Mouse (Mus musculus): ENCODE results near the gene Gm21149. TPM values are rescaled to one million over a fixed set of nuclear protein-coding genes. Genes with fewer than 3 reads are reported as not detected.
A peak's percentile ranks its signal among the peaks of the same experiment; 100 is the strongest.
"Not testable (repeated sequence)": the region's sequence is repeated elsewhere in the genome, so short reads cannot be mapped to it uniquely, and the experiment has no call there.

Gene Gm21149
- polyA plus RNA-seq, 1 experiment: not detected

GRCm38 (mm10) chr5:15507309-15507619, 30.9 kb upstream of the Gm21149 start:
- H3K27me3 ChIP-seq (ENCODE audit: control insufficient read depth, insufficient read depth, low read length): no peaks in the 10 kb centered on the region; the same call in 1 of the 2 replicates
- no peak overlapping the region for H3K27ac ChIP-seq (ENCODE audit: insufficient read depth, low read length)
- no peak for TF ChIP-seq POLR2A (IDR thresholded peaks at IDR 0.05; ENCODE audit: borderline replicate concordance, insufficient read depth, low read length)
- TF ChIP-seq CTCF (IDR thresholded peaks at IDR 0.05; ENCODE audit: borderline replicate concordance, insufficient read depth, low read depth, low read length): no peak
- no peaks in the 10 kb centered on the region for H3K4me1 ChIP-seq (ENCODE audit: control insufficient read depth, insufficient read depth, low read length)
- WGBS: 71% methylated on average over 3 of the region's 3 CpGs
- H3K4me3 ChIP-seq (replicated peaks; ENCODE audit: insufficient read depth, low read depth, low read length): no peak overlapping the region
- no peak for DNase-seq

- Histone ChIP-seq H3K4me3 (replicated peaks; ENCODE audit: insufficient read depth, low read depth, low read length) (no peak overlapping the region), H3K4me1 (ENCODE audit: control insufficient read depth, insufficient read depth, low read length) (no peaks in the 10 kb centered on the region), H3K27ac (ENCODE audit: insufficient read depth, low read length) (no peak overlapping the region), H3K27me3 (ENCODE audit: control insufficient read depth, insufficient read depth, low read length) (no peaks in the 10 kb centered on the region; the same call in 1 of the 2 replicates)
- TF ChIP-seq CTCF (IDR thresholded peaks at IDR 0.05; ENCODE audit: borderline replicate concordance, insufficient read depth, low read depth, low read length): peak; percentile 44; the same call in 1 of the 2 replicates
- no peak for TF ChIP-seq POLR2A (IDR thresholded peaks at IDR 0.05; ENCODE audit: borderline replicate concordance, insufficient read depth, low read length)
- WGBS: 52% methylated on average over 16 of the region's 16 CpGs
- no peak for DNase-seq
Observed at GRCm38 (mm10) chr5:15506575-15507308, 30.4 kb upstream of the Gm21149 start.

GRCm38 (mm10) chr5:15498774-15499400, 22.6 kb upstream of the Gm21149 start:
- H3K4me1 ChIP-seq (ENCODE audit: control insufficient read depth, insufficient read depth, low read length); H3K27ac ChIP-seq (ENCODE audit: insufficient read depth, low read length); H3K27me3 ChIP-seq (ENCODE audit: control insufficient read depth, insufficient read depth, low read length); H3K4me3 ChIP-seq (replicated peaks; ENCODE audit: insufficient read depth, low read depth, low read length): not testable (repeated sequence)
- 35% methylated on average over 5 of the region's 5 CpGs for WGBS
- DNase-seq: peak in 1 of 2 experiments; percentile 10

- not testable (repeated sequence) for DNase-seq; H3K4me3 ChIP-seq (replicated peaks; ENCODE audit: insufficient read depth, low read depth, low read length); H3K4me1 ChIP-seq (ENCODE audit: control insufficient read depth, insufficient read depth, low read length); H3K27ac ChIP-seq (ENCODE audit: insufficient read depth, low read length); H3K27me3 ChIP-seq (ENCODE audit: control insufficient read depth, insufficient read depth, low read length)
- WGBS: 67% methylated on average over 3 of the region's 3 CpGs
Observed at GRCm38 (mm10) chr5:15498350-15498749, 22.0 kb upstream of the Gm21149 start.

GRCm38 (mm10) chr5:15490934-15491333, 14.6 kb upstream of the Gm21149 start:
- 53% methylated on average over 2 of the region's 2 CpGs for WGBS
- H3K27me3 ChIP-seq (ENCODE audit: control insufficient read depth, insufficient read depth, low read length); H3K27ac ChIP-seq (ENCODE audit: insufficient read depth, low read length): not testable (repeated sequence)

GRCm38 (mm10) chr5:15488743-15489142, 12.4 kb upstream of the Gm21149 start:
- WGBS: 86% methylated on average over 5 of the region's 5 CpGs
- Histone ChIP-seq H3K4me1 (ENCODE audit: control insufficient read depth, insufficient read depth, low read length) (no peaks in the 10 kb centered on the region), H3K27me3 (ENCODE audit: control insufficient read depth, insufficient read depth, low read length) (no peaks in the 10 kb centered on the region), H3K4me3 (replicated peaks; ENCODE audit: insufficient read depth, low read depth, low read length) (no peak overlapping the region), H3K27ac (ENCODE audit: insufficient read depth, low read length) (no peak overlapping the region)
- no peak for TF ChIP-seq POLR2A (IDR thresholded peaks at IDR 0.05; ENCODE audit: borderline replicate concordance, insufficient read depth, low read length)
- TF ChIP-seq CTCF (IDR thresholded peaks at IDR 0.05; ENCODE audit: borderline replicate concordance, insufficient read depth, low read depth, low read length): no peak
- DNase-seq: no peak

More at GRCm38 (mm10) chr5:15490934-15491333, 14.6 kb upstream of the Gm21149 start:
- not testable (repeated sequence) for DNase-seq; H3K4me1 ChIP-seq (ENCODE audit: control insufficient read depth, insufficient read depth, low read length); H3K4me3 ChIP-seq (replicated peaks; ENCODE audit: insufficient read depth, low read depth, low read length)

GRCm38 (mm10) chr5:15484616-15485015, 8.3 kb upstream of the Gm21149 start:
- not testable (repeated sequence) for H3K4me3 ChIP-seq (replicated peaks; ENCODE audit: insufficient read depth, low read depth, low read length); H3K4me1 ChIP-seq (ENCODE audit: control insufficient read depth, insufficient read depth, low read length); DNase-seq; H3K27ac ChIP-seq (ENCODE audit: insufficient read depth, low read length); H3K27me3 ChIP-seq (ENCODE audit: control insufficient read depth, insufficient read depth, low read length)
- WGBS: 17% methylated on average over 2 of the region's 2 CpGs

- not testable (repeated sequence) for H3K27ac ChIP-seq (ENCODE audit: insufficient read depth, low read length)
- 50% methylated on average over 4 of the region's 4 CpGs for WGBS
Observed at GRCm38 (mm10) chr5:15483576-15483975, 7.3 kb upstream of the Gm21149 start.

GRCm38 (mm10) chr5:15482815-15483214, 6.5 kb upstream of the Gm21149 start:
- H3K4me1 ChIP-seq (ENCODE audit: control insufficient read depth, insufficient read depth, low read length); H3K27me3 ChIP-seq (ENCODE audit: control insufficient read depth, insufficient read depth, low read length); H3K4me3 ChIP-seq (replicated peaks; ENCODE audit: insufficient read depth, low read depth, low read length); H3K27ac ChIP-seq (ENCODE audit: insufficient read depth, low read length): not testable (repeated sequence)
- peak; percentile 6 to 7 for DNase-seq
- 47% methylated on average over 2 of the region's 2 CpGs for WGBS

More at GRCm38 (mm10) chr5:15483576-15483975, 7.3 kb upstream of the Gm21149 start:
- DNase-seq; H3K4me1 ChIP-seq (ENCODE audit: control insufficient read depth, insufficient read depth, low read length); H3K27me3 ChIP-seq (ENCODE audit: control insufficient read depth, insufficient read depth, low read length); H3K4me3 ChIP-seq (replicated peaks; ENCODE audit: insufficient read depth, low read depth, low read length): not testable (repeated sequence)

GRCm38 (mm10) chr5:15470141-15470540, 6.2 kb downstream of the Gm21149 start:
- 84% methylated on average over 1 of the region's 1 CpGs for WGBS
- H3K27ac ChIP-seq (ENCODE audit: insufficient read depth, low read length); DNase-seq; H3K4me1 ChIP-seq (ENCODE audit: control insufficient read depth, insufficient read depth, low read length); H3K27me3 ChIP-seq (ENCODE audit: control insufficient read depth, insufficient read depth, low read length); H3K4me3 ChIP-seq (replicated peaks; ENCODE audit: insufficient read depth, low read depth, low read length): not testable (repeated sequence)

GRCm38 (mm10) chr5:15467768-15468167, 8.6 kb downstream of the Gm21149 start:
- not testable (repeated sequence) for H3K27ac ChIP-seq (ENCODE audit: insufficient read depth, low read length); H3K4me3 ChIP-seq (replicated peaks; ENCODE audit: insufficient read depth, low read depth, low read length); H3K4me1 ChIP-seq (ENCODE audit: control insufficient read depth, insufficient read depth, low read length); DNase-seq; H3K27me3 ChIP-seq (ENCODE audit: control insufficient read depth, insufficient read depth, low read length)
- 59% methylated on average over 6 of the region's 6 CpGs for WGBS

GRCm38 (mm10) chr5:15466218-15466617, 10.1 kb downstream of the Gm21149 start:
- H3K4me3 ChIP-seq (replicated peaks; ENCODE audit: insufficient read depth, low read depth, low read length); DNase-seq; H3K27ac ChIP-seq (ENCODE audit: insufficient read depth, low read length); H3K4me1 ChIP-seq (ENCODE audit: control insufficient read depth, insufficient read depth, low read length); H3K27me3 ChIP-seq (ENCODE audit: control insufficient read depth, insufficient read depth, low read length): not testable (repeated sequence)
- WGBS: 50% methylated on average over 1 of the region's 1 CpGs
